Mouse (Mus musculus) megakaryocyte, embryonic 14.5 days (primary cell): Measurements from ENCODE around the gene Helz2. TPM values are rescaled to one million over a fixed set of nuclear protein-coding genes. Genes with fewer than 3 reads are reported as not detected.

Experiments
- H3K27me3 ChIP-seq: replicated peaks from 2 replicates; pipeline ENCODE3; 2012; ENCODE audit warnings: inconsistent platforms
- H3K36me3 ChIP-seq: replicated peaks from 2 replicates; pipeline ENCODE3; 2012; ENCODE audit warnings: low read length, inconsistent platforms, mixed read lengths
- H3K4me1 ChIP-seq: 2 replicates; pipeline ENCODE4 v1.6.1; 2012; ENCODE audit warnings: inconsistent platforms
- H3K4me3 ChIP-seq: replicated peaks from 2 replicates; pipeline ENCODE3; 2012; ENCODE audit warnings: moderate library complexity, mild to moderate bottlenecking, inconsistent platforms
- H3K9me3 ChIP-seq: 2 replicates; pipeline ENCODE4 v1.6.1; 2012; ENCODE audit warnings: inconsistent platforms
- FLI1 ChIP-seq: IDR thresholded peaks from 2 replicates; pipeline ENCODE4 v1.6.1; 2012; ENCODE audit warnings: low read length, inconsistent platforms, mixed read lengths
- GATA1 ChIP-seq: IDR thresholded peaks from 3 replicates; pipeline ENCODE4 v1.6.1; 2012; ENCODE audit warnings: mixed read lengths, low read length, inconsistent platforms, borderline replicate concordance
- polyA plus RNA-seq: library from polyadenylated mRNA; stranded (reverse); fragments of >175 nt; gene quantifications from 2 replicates; pipeline ENCODE4 v1.2.3, GENCODE M21; 2012; ENCODE audit warnings: low replicate concordance; ENCODE audit not compliant: insufficient read depth

The Helz2 gene
- polyA plus RNA-seq, 1 experiment: 2.3 TPM

DNA sequence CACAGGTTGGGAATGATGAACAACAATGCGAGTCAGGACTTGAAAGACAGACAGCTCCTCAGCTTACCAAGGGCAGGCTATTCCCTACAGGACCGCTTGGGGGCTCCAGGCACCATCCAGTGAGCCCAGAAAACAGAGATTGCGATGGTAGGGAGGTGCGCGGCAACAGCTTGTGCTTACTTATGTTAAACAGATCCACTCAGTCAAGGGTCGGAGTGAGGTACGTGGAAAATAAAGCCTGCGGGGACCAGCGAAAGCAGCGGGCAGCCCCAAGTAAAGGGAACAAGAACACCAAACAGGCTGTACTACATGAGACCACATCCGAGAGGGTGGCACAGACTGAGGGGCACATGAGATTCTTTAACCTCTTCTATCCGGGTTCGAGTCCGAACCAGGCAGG, 55.2 kb downstream of the Helz2 start:
- Histone ChIP-seq H3K27me3 (peaks cover 33% of the 10 kb centered on the region), H3K4me3 (peak overlapping the region; percentile 94), H3K9me3 (no peaks in the 10 kb centered on the region), H3K4me1 (peaks cover 32% of the 10 kb centered on the region), H3K36me3 (peaks cover 13% of the 10 kb centered on the region)
- TF ChIP-seq GATA1 (no peak), FLI1 (no peak)

DNA sequence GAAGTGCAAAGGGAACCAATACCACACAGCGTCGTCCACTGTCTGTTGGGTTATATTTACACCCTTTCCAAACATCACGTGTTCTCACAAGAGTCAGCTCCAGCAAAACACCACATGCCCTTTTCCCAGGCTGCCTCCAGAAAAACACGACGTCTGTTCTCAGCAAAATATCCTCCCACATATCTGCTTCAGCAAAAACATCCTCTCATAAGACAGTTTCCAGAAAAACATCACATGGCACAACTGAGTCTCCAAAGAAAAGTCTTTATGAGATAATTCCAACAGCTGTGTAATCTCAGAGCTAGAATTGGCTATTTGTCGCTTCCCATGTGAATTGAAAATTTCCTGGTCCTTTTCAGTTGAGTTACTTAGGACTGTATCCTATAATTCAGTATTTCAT, 60.9 kb downstream of the Helz2 start:
- TF ChIP-seq FLI1 (no peak), GATA1 (no peak)
- Histone ChIP-seq H3K4me3 (no peak overlapping the region), H3K36me3 (no peaks in the 10 kb centered on the region), H3K27me3 (peaks cover 54% of the 10 kb centered on the region), H3K9me3 (no peaks in the 10 kb centered on the region), H3K4me1 (no peaks in the 10 kb centered on the region; the same call in 1 of the 2 replicates)

DNA sequence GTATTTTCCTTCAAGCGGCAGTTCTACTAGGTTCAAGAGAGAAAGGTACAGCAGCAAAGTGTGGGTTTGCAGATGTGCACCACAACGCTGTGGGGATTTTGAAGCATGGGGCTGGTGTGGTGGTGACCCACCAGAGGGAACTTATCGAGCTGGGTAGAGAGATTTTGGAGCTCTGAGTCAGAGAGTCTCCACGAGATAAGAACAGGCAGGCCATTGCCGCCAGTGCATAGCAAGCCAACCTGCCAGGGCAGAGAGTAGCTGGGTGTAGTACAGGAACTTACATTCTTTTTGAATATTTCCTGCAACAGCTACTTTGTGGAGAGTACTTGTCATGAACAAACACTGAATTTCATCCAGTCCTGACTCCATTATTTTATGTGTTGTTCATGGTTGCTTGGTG, 63.4 kb downstream of the Helz2 start:
- no peaks in the 10 kb centered on the region for H3K36me3 ChIP-seq
- H3K9me3 ChIP-seq: no peaks in the 10 kb centered on the region
- H3K27me3 ChIP-seq: peaks cover 35% of the 10 kb centered on the region
- TF ChIP-seq GATA1: no peak
- no peak for TF ChIP-seq FLI1
- no peaks in the 10 kb centered on the region for H3K4me1 ChIP-seq
- no peak overlapping the region for H3K4me3 ChIP-seq

DNA sequence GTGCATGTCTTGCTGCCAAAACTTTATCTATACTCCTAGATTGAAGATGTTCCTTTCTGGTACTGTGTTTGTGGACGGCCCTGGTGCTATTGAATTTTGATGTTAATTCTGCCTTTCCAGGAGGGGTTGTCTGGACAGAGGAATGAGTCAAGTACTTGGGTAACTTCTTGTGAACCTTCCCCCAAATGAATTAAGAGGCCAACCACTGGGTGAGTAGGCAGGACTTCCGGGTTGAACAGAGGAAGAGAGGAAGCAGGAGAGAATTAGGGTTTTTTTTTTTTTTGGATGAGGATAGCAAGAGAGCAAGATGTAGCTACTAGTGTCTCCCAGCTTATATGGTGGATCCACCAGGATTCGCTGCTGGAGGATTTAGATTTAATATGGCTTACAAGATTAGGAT, 63.8 kb downstream of the Helz2 start:
- H3K4me3 ChIP-seq: no peak overlapping the region
- H3K36me3 ChIP-seq: no peaks in the 10 kb centered on the region
- no peaks in the 10 kb centered on the region for H3K4me1 ChIP-seq
- TF ChIP-seq FLI1 (no peak), GATA1 (no peak)
- no peaks in the 10 kb centered on the region for H3K9me3 ChIP-seq
- H3K27me3 ChIP-seq: peaks cover 33% of the 10 kb centered on the region

Other genes with a start within 250 kb of the Helz2 start
- gene Chrna4, start 198.5 kb downstream of the Helz2 start, polyA plus RNA-seq: not detected in 2 replicates
- not detected in 2 replicates for gene Kcnq2, start 106.7 kb downstream of the Helz2 start, polyA plus RNA-seq
- not detected in 2 replicates for gene Eef1a2, start 85.0 kb downstream of the Helz2 start, polyA plus RNA-seq
- 257 and 509 TPM in 2 replicates for gene Ppdpf, start 54.8 kb downstream of the Helz2 start, polyA plus RNA-seq
- gene Ptk6, start 39.2 kb downstream of the Helz2 start, polyA plus RNA-seq: not detected in 2 replicates
- gene Srms, start 28.8 kb downstream of the Helz2 start, polyA plus RNA-seq: not detected in 2 replicates
- not detected in 2 replicates for gene Fndc11, start 22.0 kb downstream of the Helz2 start, polyA plus RNA-seq
- 4.9 and 8.0 TPM in 2 replicates for gene Gmeb2, start 46.0 kb upstream of the Helz2 start, polyA plus RNA-seq
- gene Stmn3, start 72.5 kb upstream of the Helz2 start, polyA plus RNA-seq: not detected in 2 replicates
- gene Rtel1, start 77.7 kb upstream of the Helz2 start, polyA plus RNA-seq: 1.5 and 6.1 TPM in 2 replicates
- gene Zgpat, start 122.9 kb upstream of the Helz2 start, polyA plus RNA-seq: 3.5 and 17.6 TPM in 2 replicates
- 5.0 and 9.7 TPM in 2 replicates for gene Arfrp1, start 123.4 kb upstream of the Helz2 start, polyA plus RNA-seq
- gene Lime1, start 138.1 kb upstream of the Helz2 start, polyA plus RNA-seq: 20.5 and 108 TPM in 2 replicates
- 0.16 TPM in 1 of 2 replicates, not detected in the other for gene Zbtb46, start 217.4 kb upstream of the Helz2 start, polyA plus RNA-seq